In the genomic region with DNA sequence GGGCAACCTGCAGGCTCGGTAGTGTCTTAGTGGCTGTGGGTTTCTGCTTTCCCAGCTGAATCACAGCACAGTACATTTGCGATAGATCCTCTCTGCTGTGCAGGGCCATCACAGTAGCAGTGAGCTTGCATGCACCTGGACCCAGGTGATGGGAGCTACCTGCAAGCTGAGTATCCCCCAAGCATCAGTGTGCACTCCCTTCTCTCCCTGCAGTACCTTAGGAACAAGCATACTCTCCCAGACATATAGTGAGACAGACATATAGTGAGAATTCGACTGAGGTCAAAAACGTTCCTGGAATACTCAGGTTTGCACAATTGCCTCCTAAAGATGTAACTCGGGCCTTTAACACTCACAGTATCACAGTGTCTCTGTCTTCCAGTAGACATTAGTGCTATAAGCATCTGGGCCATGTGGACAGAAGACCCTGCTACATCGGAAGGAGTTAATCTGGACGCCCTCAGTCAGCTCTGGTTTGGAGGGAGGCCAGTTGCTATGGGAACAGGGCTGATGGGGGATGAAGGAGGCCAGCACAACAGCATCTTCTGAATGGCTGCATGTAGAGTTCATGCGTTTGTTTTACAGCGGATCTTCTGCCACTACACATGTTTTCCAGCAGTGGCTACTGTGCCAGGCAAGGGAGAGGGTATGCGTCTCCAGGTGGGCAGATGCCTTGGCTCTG, we compare ENCODE assay signal across 10 mouse cellular contexts. TPM values are rescaled to one million over a fixed set of nuclear protein-coding genes. Genes with fewer than 3 reads are reported as not detected.
A peak's percentile ranks its signal among the peaks of the same experiment; 100 is the strongest.
DNase-seq lines count a peak whose midpoint lies in the region; ATAC-seq lines count a peak whose summit lies in the region.
"Had no signal": no experiment of that assay in that cellular context is flagged by ENCODE, and none has a peak within 500 bp of the region (broad histone marks: within the 10 kb centered on the region; RNA-seq: fewer than 3 reads in every experiment).

No protein-coding gene starts in this region.

- no peaks in the 10 kb centered on the region for H3K27me3 ChIP-seq in midbrain, embryonic 11.5 days (ENCODE audit: control insufficient read depth, insufficient read depth, low read length)

- no peaks in the 10 kb centered on the region for H3K9me3 ChIP-seq in midbrain, embryonic 11.5 days (ENCODE audit: control insufficient read depth, low read length)
- H3K9me3 ChIP-seq: liver, embryonic 13.5 days had no signal

- H3K4me3 ChIP-seq in midbrain, embryonic 11.5 days (ENCODE audit: low read depth, low read length): no peak overlapping the region
- H3K4me3 ChIP-seq: liver, embryonic 13.5 days had no signal

- H3K4me1 ChIP-seq in midbrain, embryonic 11.5 days (ENCODE audit: control insufficient read depth, insufficient read depth, low read length): peaks cover 15% of the 10 kb centered on the region

- H3K9ac ChIP-seq in midbrain, embryonic 11.5 days (ENCODE audit: low read length): peak overlapping the region; percentile 27; the same call in 1 of the 2 replicates
- H3K9ac ChIP-seq: liver, embryonic 13.5 days had no signal

- no peaks in the 10 kb centered on the region for H3K36me3 ChIP-seq in midbrain, embryonic 11.5 days (ENCODE audit: control insufficient read depth, insufficient read depth, low read length)
- H3K36me3 ChIP-seq: liver, embryonic 13.5 days had no signal

- 58% methylated on average over 10 of the region's 10 CpGs for WGBS in midbrain, embryonic 11.5 days

- H3K4me2 ChIP-seq in midbrain, embryonic 11.5 days: no peak overlapping the region
- H3K4me2 ChIP-seq: liver, embryonic 13.5 days had no signal

- intact Hi-C loops in heart, postnatal 36 days (cut with DNase I): no loop called here

- peak; percentile 81 for ATAC-seq in midbrain, embryonic 11.5 days (ENCODE audit: low FRiP score)

- peak; percentile 26 to 54 for DNase-seq in frontal cortex, postnatal 10 days (ENCODE audit: low spot score in 2 of 2)
- no peak for DNase-seq in frontal cortex, postnatal 36 days (ENCODE audit: low spot score in 2 of 2)
- DNase-seq in R1 (ENCODE audit: low read depth, low spot score) (peak; percentile 46), liver (no peak)
- peak; percentile 45 to 49 for DNase-seq in frontal cortex, postnatal 14 days (ENCODE audit: low spot score in 2 of 2)
- DNase-seq in midbrain, embryonic 11.5 days (ENCODE audit: low spot score, missing footprints): no peak
- DNase-seq in urinary bladder, postnatal 4 days (ENCODE audit: low spot score in 2 of 2): no peak
- DNase-seq in heart, postnatal 36 days: no peak
- DNase-seq: cerebellum, adult 11-12 months; liver, embryonic 13.5 days had no signal

- H3K27ac ChIP-seq in midbrain, embryonic 11.5 days (ENCODE audit: low read depth, low read length): no peak overlapping the region; the same call in 1 of the 2 replicates
- H3K27ac ChIP-seq: liver, embryonic 13.5 days had no signal

RNA-seq across cellular contexts. Expression of a gene that starts 34.5 kb away (rescaled TPM):
- 24.4 and 26.4 TPM in 2 replicates for polyA plus RNA-seq in midbrain, embryonic 11.5 days (2014; fragmentation: Nextera tagmentation; extraction: Ambion mirVana)
- total RNA-seq in heart, postnatal 36 days (2021): 10 to 100 TPM; 36.1 to 37.0 TPM

Comparison
In these comparisons a context has a peak if more than half of its experiments do, and no peak if none do; other contexts are left out.
1. DNase-seq: peak in frontal cortex, postnatal 10 days (2 of 2), R1 (single experiment) and frontal cortex, postnatal 14 days (2 of 2); none in frontal cortex, postnatal 36 days (0 of 2), midbrain, embryonic 11.5 days (single experiment), liver (single experiment), urinary bladder, postnatal 4 days (0 of 2) and heart, postnatal 36 days (0 of 2).